Mouse (Mus musculus) left cerebral cortex, adult 9 months (tissue): ENCODE measurements at regions not wholly inside any gene's neighbourhood (a gene's known extent, or its start where the extent isn't known, plus 50 kb on each side); places are given as distances from the start of the nearest gene placed in this dataset.

ENCODE experiments used
- DNase-seq, 2 experiments: peaks; one replicate each; pipeline ENCODE4 v3.0.0; 2022; ENCODE audit warnings: low spot score in 2 of 2

DNA sequence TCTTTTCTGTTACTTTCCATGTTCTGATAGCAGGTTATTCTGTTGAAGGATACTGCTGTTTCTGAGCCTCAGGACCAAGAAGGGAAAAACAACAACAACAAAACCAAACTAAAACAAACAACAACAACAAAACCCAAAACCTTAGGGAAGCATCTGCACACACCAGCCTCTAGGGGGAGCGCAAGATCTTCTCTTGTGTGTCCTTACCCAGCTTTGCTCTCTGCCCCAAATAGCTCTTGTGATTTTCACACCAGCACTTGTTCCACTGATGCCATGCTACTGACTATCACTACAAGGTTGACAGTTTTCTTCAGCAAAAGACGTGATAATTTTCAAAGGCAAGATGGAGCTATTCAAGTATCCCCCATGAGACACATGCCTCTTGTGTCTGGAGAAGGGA lies 59.8 kb upstream of the Nrg3 start:
- peak in 1 of 2 experiments; percentile 11 for DNase-seq
